Mouse (Mus musculus) embryonic facial prominence, embryonic 10.5 days (tissue): ENCODE results near the gene Hsf4. TPM values are rescaled to one million over a fixed set of nuclear protein-coding genes. Genes with fewer than 3 reads are reported as not detected.

ENCODE experiments used
- DNase-seq: peaks from one replicate; pipeline ENCODE4 v3.0.0-alpha.2; 2017; ENCODE audit warnings: low spot score
- H3K27ac ChIP-seq: fragments of 300-500 bp; sonication (generic); replicated peaks from 2 replicates; pipeline ENCODE4 v1.5.1; 2016; ENCODE audit warnings: mild to moderate bottlenecking
- H3K27me3 ChIP-seq: fragments of 300-500 bp; sonication (generic); replicated peaks from 2 replicates; pipeline ENCODE4 v1.6.1; 2016; ENCODE audit warnings: low read depth, mild to moderate bottlenecking; ENCODE audit not compliant: poor library complexity, severe bottlenecking
- H3K36me3 ChIP-seq: fragments of 300-500 bp; sonication (generic); replicated peaks from 2 replicates; pipeline ENCODE4 v1.6.1; 2016; ENCODE audit warnings: mild to moderate bottlenecking, moderate library complexity
- H3K4me1 ChIP-seq: fragments of 300-500 bp; sonication (generic); 2 replicates; pipeline ENCODE4 v1.6.1; 2016
- H3K4me3 ChIP-seq: fragments of 300-500 bp; sonication (generic); 2 replicates; pipeline ENCODE4 v1.5.1; 2016; ENCODE audit warnings: mild to moderate bottlenecking, moderate library complexity
- H3K9me3 ChIP-seq: fragments of 300-500 bp; sonication (generic); 2 replicates; pipeline ENCODE4 v1.6.1; 2016; ENCODE audit warnings: mild to moderate bottlenecking
- WGBS: fragments of 180-500 bp; shearing (Covaris S2); methylation state at CpG from one replicate; pipeline ENCODE4 v1.1.7; 2016; 5-methylcytosine and 5-hydroxymethylcytosine counted together
- microRNA counts: library from miRNA; unstranded; fragments of <30 nt; microRNA quantifications from one replicate; lab custom pipeline; 2017
- microRNA-seq: library from miRNA; unstranded; fragments of <30 nt; microRNA quantifications from one replicate; pipeline ENCODE4, GENCODE M21; 2017
- polyA plus RNA-seq: library from polyadenylated mRNA; unstranded; fragments of >200 nt; fragmentation: Nextera tagmentation; extraction: Ambion mirVana; gene quantifications from 2 replicates; pipeline ENCODE4 v1.2.1, GENCODE M21; 2016

The Hsf4 gene
- polyA plus RNA-seq, 1 experiment from 2014 or later, result 0.21 TPM

DNA sequence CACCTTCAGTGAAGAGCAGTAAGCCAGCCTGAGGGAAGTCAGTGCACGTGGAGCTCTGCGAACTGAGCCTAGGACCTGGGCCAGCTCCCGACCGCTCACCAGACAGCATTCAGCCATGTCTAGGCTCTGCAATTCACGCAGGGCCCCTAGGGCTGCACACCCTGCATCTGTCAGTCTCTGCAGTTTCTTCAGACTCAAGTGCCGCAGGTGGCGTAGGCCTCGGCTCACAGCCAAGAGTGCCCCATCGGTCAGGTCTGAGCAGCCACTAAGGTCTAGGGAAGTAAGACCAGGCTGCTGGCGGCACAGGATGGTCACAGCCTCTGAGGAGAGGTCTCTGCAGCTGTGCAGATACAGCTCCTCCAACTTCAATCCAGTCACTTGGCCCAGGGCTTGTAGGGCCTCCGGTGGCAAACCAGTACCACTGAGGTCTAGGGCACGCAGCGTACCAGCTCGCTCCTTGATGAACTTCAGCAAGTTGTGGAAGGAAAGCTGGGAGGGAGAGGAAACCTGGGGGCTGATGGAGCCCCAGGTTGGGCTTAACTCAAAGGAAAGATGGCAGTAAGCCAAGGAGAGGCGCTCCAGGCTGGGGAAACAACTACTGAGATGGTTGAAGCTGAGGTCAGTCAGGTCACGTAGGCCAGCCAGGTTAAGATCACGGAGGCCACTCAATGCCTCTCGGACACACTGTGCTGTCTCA lies 45.6 kb downstream of the Hsf4 start:
- Histone ChIP-seq H3K4me1 (peaks cover 6% of the 10 kb centered on the region), H3K36me3 (peaks cover 93% of the 10 kb centered on the region), H3K9me3 (no peaks in the 10 kb centered on the region), H3K4me3 (no peak overlapping the region), H3K27me3 (no peaks in the 10 kb centered on the region), H3K27ac (no peak overlapping the region)
- 88% methylated on average over 18 of the region's 18 CpGs for WGBS
- no peak for DNase-seq

DNA sequence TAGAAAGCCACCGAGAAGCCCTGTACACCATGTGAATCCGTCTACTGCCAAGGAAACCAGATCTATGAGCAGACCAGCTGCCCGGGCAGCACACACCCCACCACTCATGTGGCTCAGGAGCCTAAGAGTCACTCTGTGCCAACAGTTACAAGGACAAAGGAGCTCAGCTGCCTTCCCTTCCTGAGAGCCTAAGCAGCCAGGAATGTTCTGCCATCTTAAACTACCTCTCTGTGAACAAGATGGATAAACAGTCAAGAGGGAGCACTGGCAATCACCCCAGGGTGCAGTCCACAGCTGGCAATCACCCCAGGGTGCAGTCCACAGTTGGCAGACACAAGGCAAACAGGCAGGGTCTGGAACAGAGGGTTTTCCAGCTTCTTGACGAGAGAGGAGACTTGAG lies 48.3 kb downstream of the Hsf4 start:
- DNase-seq, result no peak
- Histone ChIP-seq H3K36me3 (peaks cover 73% of the 10 kb centered on the region), H3K27ac (no peak overlapping the region), H3K4me1 (peaks cover 6% of the 10 kb centered on the region), H3K4me3 (no peak overlapping the region), H3K27me3 (no peaks in the 10 kb centered on the region), H3K9me3 (no peaks in the 10 kb centered on the region)
- 88% methylated on average over 4 of the region's 4 CpGs for WGBS

DNA sequence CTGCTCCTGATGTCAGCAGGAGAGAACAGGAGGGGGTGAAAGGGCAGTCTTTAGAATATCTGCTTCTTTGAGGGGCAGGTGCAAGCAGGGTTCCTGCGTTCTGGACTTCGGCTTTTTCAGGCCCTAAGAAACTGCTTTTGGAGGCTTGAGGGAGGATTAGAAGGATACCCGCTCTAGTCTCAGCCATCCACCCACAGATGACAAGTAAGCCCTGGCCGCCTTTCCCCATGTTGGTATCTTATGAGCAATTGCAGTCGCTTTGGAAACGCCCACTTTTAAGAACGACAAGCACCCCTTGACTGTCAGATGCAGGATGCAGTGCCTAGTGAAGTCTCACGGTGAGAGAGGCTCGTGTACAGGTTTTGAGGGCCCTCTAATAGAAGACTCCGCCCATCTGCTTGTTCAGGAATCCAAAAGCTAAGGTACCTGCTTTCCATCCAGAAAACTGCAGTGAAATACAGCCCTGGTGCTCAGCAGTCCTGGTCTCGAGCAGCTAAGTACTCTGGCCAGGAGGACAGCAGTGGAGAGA lies 49.1 kb downstream of the Hsf4 start:
- Histone ChIP-seq H3K4me3 (no peak overlapping the region), H3K27ac (no peak overlapping the region), H3K4me1 (peaks cover 4% of the 10 kb centered on the region), H3K27me3 (no peaks in the 10 kb centered on the region), H3K9me3 (no peaks in the 10 kb centered on the region), H3K36me3 (peaks cover 69% of the 10 kb centered on the region)
- 81% methylated on average over 11 of the region's 11 CpGs for WGBS
- DNase-seq, result no peak

DNA sequence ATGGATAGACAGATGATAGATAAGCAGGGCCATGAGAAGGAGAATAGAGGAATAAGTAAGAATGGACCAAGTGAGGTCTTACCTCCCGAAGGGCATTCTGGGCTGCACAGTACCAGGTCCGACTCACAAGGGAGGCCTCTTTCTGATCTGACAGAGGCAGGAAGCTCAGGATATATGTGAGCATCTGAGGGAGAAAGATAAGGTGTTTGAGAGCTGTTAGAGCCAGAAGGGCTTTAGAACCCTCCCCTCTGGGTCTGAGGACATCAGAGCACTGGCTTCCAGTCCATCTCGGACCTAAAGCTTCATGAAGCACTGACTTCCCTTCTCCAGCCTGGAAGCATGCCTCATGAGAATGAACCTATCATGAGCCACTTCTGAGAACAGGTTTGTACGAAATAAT lies 53.6 kb downstream of the Hsf4 start:
- H3K27ac ChIP-seq, result no peak overlapping the region
- 89% methylated on average over 4 of the region's 4 CpGs for WGBS
- DNase-seq, result no peak

More for the DNA sequence above, 53.6 kb downstream of the Hsf4 start:
- no peaks in the 10 kb centered on the region for H3K9me3 ChIP-seq
- peaks cover 21% of the 10 kb centered on the region for H3K4me1 ChIP-seq
- H3K4me3 ChIP-seq, result no peak overlapping the region
- peaks cover 38% of the 10 kb centered on the region for H3K36me3 ChIP-seq
- H3K27me3 ChIP-seq, result no peaks in the 10 kb centered on the region

MicroRNAs encoded within 50 kb of the gene (microRNA counts, 519-probe panel; counts per million panel counts)
- microRNA mmu-miR-328 (lab: Ali Mortazavi, UCI), result 1,837 counts per million, percentile 60 among the panel's probes with 10 or more counts

Small RNA genes lying within 50 kb of the gene (microRNA-seq; reads per million reads assigned to microRNA genes)
- gene Gm27320, result not detected
- gene Mir328, result 163 reads per million, percentile 53 among the genes with 10 or more reads in this experiment

Other genes starting within 250 kb of the Hsf4 start
- not detected in 2 replicates for gene Ces3a, start 221.2 kb upstream of the Hsf4 start, polyA plus RNA-seq
- gene Ces3b, start 186.0 kb upstream of the Hsf4 start, polyA plus RNA-seq, result not detected in 2 replicates
- gene Ces4a, start 138.0 kb upstream of the Hsf4 start, polyA plus RNA-seq, result not detected in 2 replicates
- 67.5 and 73.2 TPM in 2 replicates for gene Cbfb, start 99.1 kb upstream of the Hsf4 start, polyA plus RNA-seq
- 25.9 and 27.1 TPM in 2 replicates for gene D230025D16Rik, start 44.7 kb upstream of the Hsf4 start, polyA plus RNA-seq
- gene B3gnt9, start 14.6 kb upstream of the Hsf4 start, polyA plus RNA-seq, result 1.6 and 1.7 TPM in 2 replicates
- 14.6 and 16.7 TPM in 2 replicates for gene Tradd, start 5.2 kb upstream of the Hsf4 start, polyA plus RNA-seq
- gene Fbxl8, start 5.2 kb upstream of the Hsf4 start, polyA plus RNA-seq, result 0.63 and 0.92 TPM in 2 replicates
- gene Nol3, start 6.3 kb downstream of the Hsf4 start, polyA plus RNA-seq, result 0.62 and 0.69 TPM in 2 replicates
- gene 4931428F04Rik, start 20.1 kb downstream of the Hsf4 start, polyA plus RNA-seq, result 20.7 and 23.9 TPM in 2 replicates
- gene Exoc3l, start 26.3 kb downstream of the Hsf4 start, polyA plus RNA-seq, result 9.9 and 11.6 TPM in 2 replicates
- 125 and 138 TPM in 2 replicates for gene E2f4, start 27.9 kb downstream of the Hsf4 start, polyA plus RNA-seq
- 2.7 and 3.5 TPM in 2 replicates for gene Elmo3, start 35.8 kb downstream of the Hsf4 start, polyA plus RNA-seq
- gene Lrrc29, start 56.5 kb downstream of the Hsf4 start, polyA plus RNA-seq, result 1.3 TPM in 2 replicates
- 93.0 and 99.4 TPM in 2 replicates for gene Tmem208, start 56.6 kb downstream of the Hsf4 start, polyA plus RNA-seq
- 2.9 and 3.3 TPM in 2 replicates for gene Fhod1, start 78.2 kb downstream of the Hsf4 start, polyA plus RNA-seq
- 5.5 and 5.7 TPM in 2 replicates for gene Slc9a5, start 79.0 kb downstream of the Hsf4 start, polyA plus RNA-seq
- gene Plekhg4, start 103.5 kb downstream of the Hsf4 start, polyA plus RNA-seq, result 0.34 and 0.83 TPM in 2 replicates
- 0.08 and 0.16 TPM in 2 replicates for gene Kctd19, start 143.7 kb downstream of the Hsf4 start, polyA plus RNA-seq
- 0.29 and 0.67 TPM in 2 replicates for gene Lrrc36, start 143.8 kb downstream of the Hsf4 start, polyA plus RNA-seq
- 35.7 and 48.8 TPM in 2 replicates for gene Tppp3, start 201.7 kb downstream of the Hsf4 start, polyA plus RNA-seq
- 19.2 and 20.5 TPM in 2 replicates for gene Zdhhc1, start 227.1 kb downstream of the Hsf4 start, polyA plus RNA-seq
- 18.8 and 22.2 TPM in 2 replicates for gene Hsd11b2, start 249.0 kb downstream of the Hsf4 start, polyA plus RNA-seq